In genomic region chr19:4219943-4220342, GRCm38 (mm10) we compare ENCODE assay signal across 17 mouse cellular contexts. TPM values are rescaled to one million over a fixed set of nuclear protein-coding genes. Genes with fewer than 3 reads are reported as not detected.
DNase-seq lines count a peak whose midpoint lies in the region; ATAC-seq and TF ChIP-seq lines count a peak whose summit lies in the region.
"Had no signal": no experiment of that assay in that cellular context is flagged by ENCODE, and none has a peak within 500 bp of the region (broad histone marks: within the 10 kb centered on the region; RNA-seq: fewer than 3 reads in every experiment).

No protein-coding gene starts in this region.

- H3K9me3 ChIP-seq in forebrain, embryonic 10.5 days, result no peaks in the 10 kb centered on the region
- H3K9me3 ChIP-seq in forebrain, embryonic 11.5 days (ENCODE audit: control insufficient read depth, low read length), result no peaks in the 10 kb centered on the region
- no peaks in the 10 kb centered on the region for H3K9me3 ChIP-seq in lung, postnatal 0 days (ENCODE audit: low read length)
- H3K9me3 ChIP-seq in limb, embryonic 10.5 days (replicated peaks), result no peaks in the 10 kb centered on the region
- no peaks in the 10 kb centered on the region for H3K9me3 ChIP-seq in hindbrain, embryonic 11.5 days (ENCODE audit: control insufficient read depth, low read length)
- H3K9me3 ChIP-seq: embryonic facial prominence, embryonic 12.5 days; forebrain, embryonic 13.5 days had no signal

- TF ChIP-seq CTCF in lung, postnatal 0 days (IDR thresholded peaks at IDR 0.05), result no peak

- H3K27me3 ChIP-seq in forebrain, embryonic 10.5 days (ENCODE audit: poor library complexity, severe bottlenecking), result peaks cover 68% of the 10 kb centered on the region
- H3K27me3 ChIP-seq in forebrain, embryonic 11.5 days (ENCODE audit: control insufficient read depth, insufficient read depth, low read length), result peaks cover 11% of the 10 kb centered on the region
- no peaks in the 10 kb centered on the region for H3K27me3 ChIP-seq in lung, postnatal 0 days (replicated peaks; ENCODE audit: insufficient read depth, low read length)
- H3K27me3 ChIP-seq in limb, embryonic 10.5 days (ENCODE audit: low read depth, poor library complexity, severe bottlenecking), result peaks cover 39% of the 10 kb centered on the region
- H3K27me3 ChIP-seq in hindbrain, embryonic 11.5 days (ENCODE audit: control insufficient read depth, insufficient read depth, low read length), result peaks cover 16% of the 10 kb centered on the region
- H3K27me3 ChIP-seq: embryonic facial prominence, embryonic 12.5 days had no signal

- ATAC-seq in forebrain, embryonic 11.5 days (replicated peaks; ENCODE audit: low FRiP score), result no peak
- ATAC-seq in lung, postnatal 0 days, result no peak
- no peak for ATAC-seq in hindbrain, embryonic 11.5 days (ENCODE audit: low FRiP score)
- ATAC-seq: forebrain, embryonic 13.5 days; hindbrain, postnatal 0 days had no signal

- H3K4me3 ChIP-seq in forebrain, embryonic 10.5 days, result no peak overlapping the region
- H3K4me3 ChIP-seq in forebrain, embryonic 11.5 days (ENCODE audit: low read depth, low read length), result no peak overlapping the region
- H3K4me3 ChIP-seq in lung, postnatal 0 days (ENCODE audit: low read depth, low read length), result no peak overlapping the region
- no peak overlapping the region for H3K4me3 ChIP-seq in limb, embryonic 10.5 days
- no peak overlapping the region for H3K4me3 ChIP-seq in hindbrain, embryonic 11.5 days (ENCODE audit: low read depth, low read length)
- H3K4me3 ChIP-seq: embryonic facial prominence, embryonic 12.5 days; forebrain, embryonic 13.5 days had no signal

- no peak for DNase-seq in forebrain, embryonic 10.5 days (ENCODE audit: extremely low spot score, low spot score)
- DNase-seq in forebrain, embryonic 11.5 days (ENCODE audit: low spot score), result no peak
- no peak for DNase-seq in lung, postnatal 0 days (ENCODE audit: low spot score)
- no peak for DNase-seq in lung, postnatal 25 days (ENCODE audit: low spot score)
- no peak for DNase-seq in limb, embryonic 10.5 days (ENCODE audit: low spot score)
- DNase-seq in c-Kit-positive CD71-positive TER-119-positive erythroid progenitor cells, embryonic 14.5 days (ENCODE audit: low spot score), result no peak
- DNase-seq in hindbrain, embryonic 11.5 days (ENCODE audit: low spot score), result no peak
- no peak for DNase-seq in natural killer cell, adult 2 months (ENCODE audit: low spot score in 2 of 2)
- DNase-seq: cerebellum, postnatal 36 days; midbrain, embryonic 14.5 days; right cerebral cortex, postnatal 14 days had no signal

- 87% methylated on average over 6 of the region's 6 CpGs for WGBS in forebrain, embryonic 10.5 days
- 88% methylated on average over 6 of the region's 6 CpGs for WGBS in forebrain, embryonic 11.5 days
- 81% methylated on average over 6 of the region's 6 CpGs for WGBS in lung, postnatal 0 days
- WGBS in limb, embryonic 10.5 days, result 88% methylated on average over 6 of the region's 6 CpGs
- WGBS in hindbrain, embryonic 11.5 days, result 82% methylated on average over 6 of the region's 6 CpGs

- peaks cover 47% of the 10 kb centered on the region for H3K4me1 ChIP-seq in forebrain, embryonic 10.5 days
- peaks cover 6% of the 10 kb centered on the region for H3K4me1 ChIP-seq in forebrain, embryonic 11.5 days (replicated peaks; ENCODE audit: control insufficient read depth, insufficient read depth, low read length)
- H3K4me1 ChIP-seq in lung, postnatal 0 days (ENCODE audit: insufficient read depth, low read depth, low read length), result peaks cover 30% of the 10 kb centered on the region
- peaks cover 75% of the 10 kb centered on the region for H3K4me1 ChIP-seq in limb, embryonic 10.5 days
- peaks cover 3% of the 10 kb centered on the region; the same call in 1 of the 2 replicates for H3K4me1 ChIP-seq in hindbrain, embryonic 11.5 days (replicated peaks; ENCODE audit: control insufficient read depth, insufficient read depth, low read length)

- H3K27ac ChIP-seq in forebrain, embryonic 10.5 days, result peak overlapping the region; percentile 41; the same call in 1 of the 2 replicates
- no peak overlapping the region for H3K27ac ChIP-seq in forebrain, embryonic 11.5 days (ENCODE audit: low read depth, low read length)
- 0 out of 2 replicates have a peak overlapping the region, but pooled peaks have one; percentile 7 for H3K27ac ChIP-seq in lung, postnatal 0 days (ENCODE audit: low read length)
- H3K27ac ChIP-seq in limb, embryonic 10.5 days, result 0 out of 2 replicates have a peak overlapping the region, but pooled peaks have one; percentile 10
- H3K27ac ChIP-seq in hindbrain, embryonic 11.5 days (ENCODE audit: low read depth, low read length), result no peak overlapping the region
- H3K27ac ChIP-seq: embryonic facial prominence, embryonic 12.5 days; forebrain, embryonic 13.5 days; hindbrain, postnatal 0 days; macrophage had no signal

- H3K9ac ChIP-seq in forebrain, embryonic 11.5 days (ENCODE audit: low read length), result no peak overlapping the region
- no peak overlapping the region for H3K9ac ChIP-seq in lung, postnatal 0 days (replicated peaks; ENCODE audit: low read depth)
- no peak overlapping the region for H3K9ac ChIP-seq in hindbrain, embryonic 11.5 days (ENCODE audit: low read depth, low read length)
- H3K9ac ChIP-seq: embryonic facial prominence, embryonic 12.5 days; forebrain, embryonic 13.5 days had no signal

- TF ChIP-seq EP300 in lung, postnatal 0 days (IDR thresholded peaks at IDR 0.05), result no peak

- H3K36me3 ChIP-seq in forebrain, embryonic 10.5 days (replicated peaks), result no peaks in the 10 kb centered on the region
- no peaks in the 10 kb centered on the region for H3K36me3 ChIP-seq in forebrain, embryonic 11.5 days (ENCODE audit: control insufficient read depth, insufficient read depth, low read length)
- H3K36me3 ChIP-seq in lung, postnatal 0 days (ENCODE audit: insufficient read depth, low read length), result no peaks in the 10 kb centered on the region
- peaks cover 29% of the 10 kb centered on the region for H3K36me3 ChIP-seq in limb, embryonic 10.5 days
- no peaks in the 10 kb centered on the region for H3K36me3 ChIP-seq in hindbrain, embryonic 11.5 days (ENCODE audit: control insufficient read depth, insufficient read depth, low read length)

- H3K4me2 ChIP-seq in forebrain, embryonic 11.5 days (ENCODE audit: low read depth, low read length, severe bottlenecking), result no peak overlapping the region
- no peak overlapping the region for H3K4me2 ChIP-seq in lung, postnatal 0 days (replicated peaks; ENCODE audit: low read depth, low read length)
- no peak overlapping the region for H3K4me2 ChIP-seq in hindbrain, embryonic 11.5 days (replicated peaks; ENCODE audit: low read depth, low read length)
- H3K4me2 ChIP-seq: embryonic facial prominence, embryonic 12.5 days; forebrain, embryonic 13.5 days had no signal

RNA-seq across cellular contexts. Expression of gene AC109138.7, which starts 5.8 kb away (rescaled TPM):
- not detected in 2 replicates for polyA plus RNA-seq in forebrain, embryonic 10.5 days (2016; fragmentation: Nextera tagmentation; extraction: Ambion mirVana)
- not detected in 2 replicates for polyA plus RNA-seq in forebrain, embryonic 11.5 days (2014; fragmentation: Nextera tagmentation; extraction: Ambion mirVana)
- polyA plus RNA-seq in lung, postnatal 0 days (2015; fragmentation: Nextera tagmentation; extraction: Ambion mirVana), result not detected in 2 replicates
- not detected in 2 replicates for polyA plus RNA-seq in limb, embryonic 10.5 days (2016; fragmentation: Nextera tagmentation; extraction: Ambion mirVana)
- polyA plus RNA-seq in hindbrain, embryonic 11.5 days (2014; fragmentation: Nextera tagmentation; extraction: Ambion mirVana), result not detected in 2 replicates
- polyA plus RNA-seq: embryonic facial prominence, embryonic 12.5 days; forebrain, embryonic 13.5 days; hindbrain, postnatal 0 days; liver, embryonic 16.5 days; macrophage; midbrain, embryonic 14.5 days; thymus, postnatal 0 days had no signal

RNA-seq across cellular contexts. Expression of gene Clcf1, which starts 5.9 kb away (rescaled TPM):
- polyA plus RNA-seq in forebrain, embryonic 10.5 days (2016; fragmentation: Nextera tagmentation; extraction: Ambion mirVana), result 0.86 and 1.1 TPM in 2 replicates
- polyA plus RNA-seq in forebrain, embryonic 11.5 days (2014; fragmentation: Nextera tagmentation; extraction: Ambion mirVana), result 1.0 and 1.8 TPM in 2 replicates
- polyA plus RNA-seq in lung, postnatal 0 days (2015; fragmentation: Nextera tagmentation; extraction: Ambion mirVana), result 7.6 and 8.0 TPM in 2 replicates
- 4.3 and 6.0 TPM in 2 replicates for polyA plus RNA-seq in limb, embryonic 10.5 days (2016; fragmentation: Nextera tagmentation; extraction: Ambion mirVana)
- 0.82 and 0.90 TPM in 2 replicates for polyA plus RNA-seq in hindbrain, embryonic 11.5 days (2014; fragmentation: Nextera tagmentation; extraction: Ambion mirVana)

RNA-seq across cellular contexts. Expression of gene Pold4, which starts 11.8 kb away (rescaled TPM):
- polyA plus RNA-seq in forebrain, embryonic 10.5 days (2016; fragmentation: Nextera tagmentation; extraction: Ambion mirVana), result 10.4 and 10.6 TPM in 2 replicates
- polyA plus RNA-seq in forebrain, embryonic 11.5 days (2014; fragmentation: Nextera tagmentation; extraction: Ambion mirVana), result 8.0 and 8.8 TPM in 2 replicates
- 58.6 and 63.6 TPM in 2 replicates for polyA plus RNA-seq in lung, postnatal 0 days (2015; fragmentation: Nextera tagmentation; extraction: Ambion mirVana)
- polyA plus RNA-seq in limb, embryonic 10.5 days (2016; fragmentation: Nextera tagmentation; extraction: Ambion mirVana), result 14.0 and 16.2 TPM in 2 replicates
- polyA plus RNA-seq in hindbrain, embryonic 11.5 days (2014; fragmentation: Nextera tagmentation; extraction: Ambion mirVana), result 11.0 and 17.9 TPM in 2 replicates

RNA-seq across cellular contexts. Expression of gene Rad9a, which starts 18.5 kb away (rescaled TPM):
- 57.4 and 67.1 TPM in 2 replicates for polyA plus RNA-seq in forebrain, embryonic 10.5 days (2016; fragmentation: Nextera tagmentation; extraction: Ambion mirVana)
- polyA plus RNA-seq in forebrain, embryonic 11.5 days (2014; fragmentation: Nextera tagmentation; extraction: Ambion mirVana), result 49.9 and 52.6 TPM in 2 replicates
- polyA plus RNA-seq in lung, postnatal 0 days (2015; fragmentation: Nextera tagmentation; extraction: Ambion mirVana), result 14.1 and 14.3 TPM in 2 replicates
- polyA plus RNA-seq in limb, embryonic 10.5 days (2016; fragmentation: Nextera tagmentation; extraction: Ambion mirVana), result 58.2 and 61.5 TPM in 2 replicates
- 41.6 and 42.1 TPM in 2 replicates for polyA plus RNA-seq in hindbrain, embryonic 11.5 days (2014; fragmentation: Nextera tagmentation; extraction: Ambion mirVana)

RNA-seq across cellular contexts. Expression of gene Ppp1ca, which starts 28.1 kb away (rescaled TPM):
- 998 and 1,002 TPM in 2 replicates for polyA plus RNA-seq in forebrain, embryonic 10.5 days (2016; fragmentation: Nextera tagmentation; extraction: Ambion mirVana)
- polyA plus RNA-seq in forebrain, embryonic 11.5 days (2014; fragmentation: Nextera tagmentation; extraction: Ambion mirVana), result 856 and 864 TPM in 2 replicates
- 619 and 631 TPM in 2 replicates for polyA plus RNA-seq in lung, postnatal 0 days (2015; fragmentation: Nextera tagmentation; extraction: Ambion mirVana)
- 1,070 and 1,129 TPM in 2 replicates for polyA plus RNA-seq in limb, embryonic 10.5 days (2016; fragmentation: Nextera tagmentation; extraction: Ambion mirVana)
- 868 and 927 TPM in 2 replicates for polyA plus RNA-seq in hindbrain, embryonic 11.5 days (2014; fragmentation: Nextera tagmentation; extraction: Ambion mirVana)

Comparison
In these comparisons a context has a peak if more than half of its experiments do, and no peak if none do; other contexts are left out.
1. H3K27ac ChIP-seq: peak in forebrain, embryonic 10.5 days (single experiment), lung, postnatal 0 days (single experiment) and limb, embryonic 10.5 days (single experiment); none in forebrain, embryonic 11.5 days (single experiment) and hindbrain, embryonic 11.5 days (single experiment).